Mouse (Mus musculus): ENCODE data around the gene Tmem260.

Tmem260 gene

DNA sequence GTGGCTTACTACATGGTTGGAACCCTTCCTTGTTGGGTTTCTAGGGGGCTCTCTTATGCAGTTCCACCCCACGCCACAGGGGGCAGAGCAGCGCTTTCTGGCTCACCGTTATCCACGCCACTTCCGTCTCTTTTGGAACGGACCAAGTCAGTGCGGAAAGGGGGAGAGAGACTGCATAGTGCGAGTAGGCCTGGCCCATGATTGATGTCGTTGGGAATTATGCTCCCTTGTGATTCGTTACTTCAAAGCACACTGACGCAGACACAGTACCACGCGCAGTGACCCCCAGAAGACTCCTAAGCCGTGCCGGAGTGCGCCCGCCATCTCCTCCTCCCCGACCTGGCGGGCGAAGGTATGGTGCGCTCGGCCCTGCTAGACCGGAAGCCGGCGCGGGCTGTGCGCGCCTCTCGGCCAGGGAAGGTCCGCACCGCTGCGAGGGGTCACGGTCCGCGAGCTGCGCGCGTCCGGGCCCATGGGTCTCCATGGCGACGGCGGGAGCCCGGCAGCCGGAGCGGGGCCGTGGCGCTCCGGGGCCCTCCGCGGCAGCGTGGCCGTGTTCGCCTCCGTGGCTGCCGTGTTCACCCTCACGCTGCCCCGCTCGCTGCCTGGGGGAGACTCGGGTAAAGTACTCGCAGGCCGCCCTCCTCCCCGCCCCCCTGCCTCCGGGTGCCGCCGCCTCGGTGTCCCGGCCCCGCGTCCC lies at the start of gene Tmem260:
Gene Tmem260 (plus strand): TSS at position 141 of the 700 bp plus-strand sequence.
- peak; percentile 94 for DNase-seq (ENCODE audit: low read depth, low spot score)

DNA sequence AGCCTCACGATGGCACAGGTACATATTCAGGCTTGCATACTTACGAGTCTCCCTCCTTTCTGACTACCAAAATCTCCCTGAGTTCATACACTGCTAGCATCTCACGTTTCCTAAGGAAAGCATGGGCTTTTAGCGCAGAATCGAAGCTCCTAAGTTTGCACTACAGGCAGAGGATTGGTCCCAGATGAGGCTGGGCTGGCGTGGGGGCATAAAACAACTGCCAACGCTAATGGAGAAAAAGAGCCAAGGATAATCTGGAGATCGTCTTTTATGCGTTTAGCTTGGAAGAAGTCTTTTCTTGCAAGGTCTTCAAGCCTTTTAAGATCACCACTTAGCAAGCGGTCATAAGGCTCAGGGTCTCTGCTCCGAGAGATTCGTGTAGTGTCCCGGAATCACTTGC lies 39.8 kb upstream of the Tmem260 start:
- DNase-seq (ENCODE audit: low read depth, low spot score) = no peak

DNA sequence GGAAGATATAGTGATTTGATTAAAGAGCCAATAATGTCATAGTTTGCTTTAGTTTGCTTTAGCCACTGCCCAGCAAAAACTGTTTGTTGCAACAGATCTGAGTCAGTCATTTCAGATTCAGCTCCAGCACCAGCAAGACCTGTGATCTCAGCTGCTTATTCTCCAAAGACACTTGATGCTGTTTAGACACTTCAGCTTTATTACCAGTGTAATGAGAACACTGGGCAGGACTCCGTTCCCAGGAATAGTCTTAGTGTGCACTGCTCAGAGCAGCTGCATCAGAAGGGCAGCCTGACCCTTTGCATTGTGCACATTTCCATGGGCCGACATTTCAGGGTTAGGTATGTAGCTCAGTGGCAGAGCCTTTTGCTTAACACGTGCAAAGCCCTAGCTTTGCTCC lies 28.9 kb upstream of the Tmem260 start:
- no peak for DNase-seq (ENCODE audit: low read depth, low spot score)

DNA sequence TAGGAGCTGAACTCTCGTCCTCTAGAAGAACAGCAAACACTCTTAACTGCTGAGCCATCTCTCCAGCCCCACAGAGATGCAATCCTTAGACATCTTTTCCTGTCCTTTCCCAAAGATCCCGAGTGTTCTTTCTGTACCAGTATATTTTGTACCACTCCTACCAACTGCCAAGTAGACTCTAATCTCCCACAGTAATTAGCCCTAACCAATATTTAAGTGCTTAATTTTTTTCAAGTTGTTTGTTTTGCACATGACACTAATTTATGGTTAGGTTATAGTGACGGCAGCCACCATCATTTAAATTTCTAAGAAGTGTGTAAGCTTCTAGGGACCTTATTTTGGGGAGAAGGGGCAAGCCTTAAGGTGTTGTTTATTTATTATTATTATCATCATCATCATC lies 27.7 kb upstream of the Tmem260 start:
- no peak for DNase-seq (ENCODE audit: low read depth, low spot score)

DNA sequence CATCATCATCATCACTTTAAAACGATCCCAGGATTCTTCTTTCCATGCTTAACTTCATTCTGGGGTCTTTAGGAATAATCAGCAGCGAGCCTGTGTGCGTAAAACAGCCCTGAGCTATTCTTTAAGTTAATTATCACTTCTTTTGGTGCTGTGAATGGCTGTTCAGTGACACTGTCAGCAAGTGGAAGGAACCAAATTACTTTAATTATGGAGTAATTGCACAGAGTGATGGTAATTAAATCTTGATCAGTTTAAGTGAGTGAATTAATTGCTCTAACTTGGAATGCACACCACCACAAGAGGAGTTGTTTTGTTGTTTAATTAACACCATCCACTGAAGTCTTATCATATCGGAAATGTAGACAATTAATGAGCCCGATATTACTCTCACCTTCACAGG lies 27.3 kb upstream of the Tmem260 start:
- no peak for DNase-seq (ENCODE audit: low read depth, low spot score)

DNA sequence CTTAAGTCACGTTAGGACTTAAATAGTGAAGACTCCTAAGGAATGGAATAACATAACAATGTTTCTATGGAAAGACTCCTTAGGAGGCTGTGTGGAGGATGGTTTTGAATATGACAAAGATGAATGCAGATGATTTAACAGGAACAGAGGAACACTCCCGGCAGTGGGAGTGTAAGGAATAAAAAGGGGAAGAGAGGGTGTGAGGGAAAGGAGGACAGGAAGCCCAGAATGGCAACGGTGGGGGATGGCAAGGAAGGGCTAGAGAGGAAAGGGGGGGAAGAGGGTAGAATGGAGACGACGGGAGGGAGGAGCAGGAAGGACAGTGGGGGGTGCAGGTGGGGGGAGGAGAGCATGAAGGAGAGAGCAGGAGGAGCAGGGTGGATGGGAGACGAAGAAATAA lies 24.4 kb upstream of the Tmem260 start:
- DNase-seq (ENCODE audit: low read depth, low spot score) = no peak

DNA sequence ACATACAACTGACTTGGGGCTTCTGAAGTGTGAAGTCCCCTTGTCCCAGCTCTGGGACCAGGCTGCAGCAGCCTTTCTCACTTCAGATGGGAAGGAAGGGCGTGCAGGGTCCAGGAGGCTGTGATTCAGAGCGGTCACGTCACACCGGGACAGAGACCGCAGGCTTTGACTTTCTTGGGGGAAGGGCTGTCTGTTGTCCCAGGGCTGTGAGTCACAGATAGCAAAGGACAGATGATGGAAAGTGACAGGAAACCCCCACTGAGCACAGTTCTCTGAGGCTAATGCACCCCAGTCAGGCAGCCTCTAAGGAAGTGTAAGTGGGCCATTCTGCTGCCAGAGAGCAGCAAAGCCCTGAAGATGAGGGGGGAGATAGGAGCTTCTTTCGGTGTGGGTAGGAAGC lies 23.9 kb upstream of the Tmem260 start:
- no peak for DNase-seq (ENCODE audit: low read depth, low spot score)

DNA sequence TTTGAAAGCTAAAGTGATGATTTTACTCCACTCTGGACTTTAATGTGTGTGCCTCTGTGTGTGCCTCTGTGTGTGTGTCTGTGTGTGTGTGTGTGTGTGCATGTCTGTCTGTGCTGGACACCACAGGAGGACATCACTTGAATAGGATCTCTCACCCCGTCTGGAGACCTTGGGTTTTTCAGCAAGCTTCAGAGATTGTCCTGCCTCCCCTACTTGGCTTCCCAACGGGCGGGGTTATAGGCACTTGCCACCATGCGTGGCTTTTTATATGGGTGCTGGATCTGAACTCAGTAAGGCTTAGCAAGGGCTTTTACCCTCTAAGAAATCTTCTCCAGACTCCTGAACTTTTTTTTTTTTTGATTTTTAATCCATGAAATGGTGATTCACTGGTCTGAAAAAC lies 23.5 kb upstream of the Tmem260 start:
- DNase-seq (ENCODE audit: low read depth, low spot score) = no peak

DNA sequence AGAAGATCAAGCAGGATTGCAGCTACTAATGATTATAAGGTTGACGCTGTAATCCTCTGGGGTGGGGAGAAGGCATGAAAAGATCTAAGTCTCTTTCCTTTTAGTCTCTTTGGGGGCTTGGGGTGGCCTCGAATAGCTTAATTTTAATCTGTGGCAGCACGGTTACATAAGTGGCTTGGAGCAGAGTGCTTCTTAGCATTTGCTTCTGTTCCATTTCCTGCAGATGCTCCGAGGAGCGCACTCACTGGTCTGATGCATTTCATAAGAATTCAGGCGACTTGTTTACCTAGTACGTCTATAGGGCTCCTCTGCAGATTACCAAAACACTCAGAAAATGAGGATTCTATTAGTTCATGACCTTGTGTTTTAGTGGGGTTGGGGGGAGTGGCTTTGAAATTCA lies 23.0 kb upstream of the Tmem260 start:
- DNase-seq (ENCODE audit: low read depth, low spot score) = no peak

DNA sequence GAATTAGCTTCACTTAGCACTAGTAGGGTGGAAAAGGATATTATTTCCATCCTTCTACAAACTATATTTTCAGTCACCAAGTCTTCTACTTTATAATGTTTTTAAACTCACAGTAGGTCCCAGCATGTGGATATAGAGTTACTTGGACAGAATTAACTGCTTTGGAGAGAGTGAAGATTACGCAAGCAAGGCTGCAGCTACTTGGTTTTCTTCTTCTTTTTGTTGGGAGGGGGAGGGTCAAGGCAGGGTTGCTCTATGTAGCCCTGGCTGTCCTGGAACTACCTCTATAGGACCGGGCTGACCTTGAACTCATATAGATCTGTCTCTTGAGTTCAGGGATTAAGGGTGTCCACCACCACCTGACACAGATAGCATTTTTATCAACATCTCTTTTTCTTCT lies 13.9 kb upstream of the Tmem260 start:
- DNase-seq (ENCODE audit: low read depth, low spot score) = no peak

DNA sequence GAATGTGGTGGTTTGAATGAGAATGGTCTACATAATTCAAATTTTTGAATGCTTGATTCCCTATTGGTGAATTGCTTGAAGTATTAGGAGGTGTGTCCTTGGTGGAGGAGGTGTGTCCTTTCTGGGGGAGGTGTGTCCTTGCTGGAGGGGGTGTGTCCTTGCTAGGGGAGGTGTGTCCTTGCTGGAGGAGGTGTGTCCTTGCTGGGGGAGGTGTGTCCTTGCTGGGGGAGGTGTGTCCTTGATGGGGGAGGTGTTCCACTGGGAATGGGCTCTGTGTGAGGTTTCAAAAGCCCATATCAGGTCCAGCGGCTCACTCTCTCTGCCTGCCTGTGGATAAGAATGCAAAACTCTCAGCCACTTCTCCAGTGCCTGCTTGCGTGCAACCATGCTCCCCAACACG lies 2.1 kb upstream of the Tmem260 start:
- DNase-seq (ENCODE audit: low read depth, low spot score) = peak; percentile 83

DNA sequence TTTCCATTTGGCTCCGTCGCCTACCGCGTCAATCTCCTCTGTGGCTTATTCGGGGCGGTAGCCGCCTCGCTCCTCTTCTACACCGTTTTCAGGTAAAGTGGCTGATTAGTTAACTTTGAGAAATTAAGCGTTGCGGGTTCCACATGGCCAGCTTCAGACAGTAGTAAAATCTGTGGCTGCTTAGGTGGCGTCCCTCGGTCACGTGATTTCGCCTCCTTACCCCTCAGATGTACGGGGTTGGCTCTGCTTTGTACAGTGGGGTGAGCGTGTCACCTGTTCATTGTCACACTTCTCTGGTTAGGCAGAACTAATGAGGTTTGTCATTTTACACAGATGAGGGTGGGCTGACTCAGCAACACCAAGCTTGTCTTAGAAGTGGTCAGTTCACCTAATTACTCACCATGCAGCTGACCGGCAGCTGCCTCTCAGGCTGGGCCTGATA lies 6.1 kb downstream of the Tmem260 start:
- peak; percentile 24 for DNase-seq (ENCODE audit: low read depth, low spot score)

DNA sequence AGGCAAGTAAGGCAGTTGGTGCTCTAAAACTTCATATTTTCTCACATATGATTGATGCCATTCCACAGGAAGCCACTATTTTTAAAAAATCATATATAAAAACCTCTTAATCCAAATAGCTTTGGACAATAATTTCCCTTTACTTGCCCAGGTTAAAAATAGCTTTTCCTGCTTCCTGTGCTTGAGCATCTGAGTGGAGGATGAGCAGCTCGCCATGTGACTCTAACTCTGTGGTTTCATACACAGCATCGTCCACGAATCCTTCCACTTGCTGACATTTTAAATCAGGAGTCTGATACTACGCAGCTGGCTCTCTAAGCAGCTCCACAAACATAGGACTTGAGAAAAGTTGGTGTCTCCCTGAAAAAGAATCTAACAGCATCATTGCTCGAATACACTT lies 7.5 kb downstream of the Tmem260 start:
- no peak for DNase-seq (ENCODE audit: low read depth, low spot score)

DNA sequence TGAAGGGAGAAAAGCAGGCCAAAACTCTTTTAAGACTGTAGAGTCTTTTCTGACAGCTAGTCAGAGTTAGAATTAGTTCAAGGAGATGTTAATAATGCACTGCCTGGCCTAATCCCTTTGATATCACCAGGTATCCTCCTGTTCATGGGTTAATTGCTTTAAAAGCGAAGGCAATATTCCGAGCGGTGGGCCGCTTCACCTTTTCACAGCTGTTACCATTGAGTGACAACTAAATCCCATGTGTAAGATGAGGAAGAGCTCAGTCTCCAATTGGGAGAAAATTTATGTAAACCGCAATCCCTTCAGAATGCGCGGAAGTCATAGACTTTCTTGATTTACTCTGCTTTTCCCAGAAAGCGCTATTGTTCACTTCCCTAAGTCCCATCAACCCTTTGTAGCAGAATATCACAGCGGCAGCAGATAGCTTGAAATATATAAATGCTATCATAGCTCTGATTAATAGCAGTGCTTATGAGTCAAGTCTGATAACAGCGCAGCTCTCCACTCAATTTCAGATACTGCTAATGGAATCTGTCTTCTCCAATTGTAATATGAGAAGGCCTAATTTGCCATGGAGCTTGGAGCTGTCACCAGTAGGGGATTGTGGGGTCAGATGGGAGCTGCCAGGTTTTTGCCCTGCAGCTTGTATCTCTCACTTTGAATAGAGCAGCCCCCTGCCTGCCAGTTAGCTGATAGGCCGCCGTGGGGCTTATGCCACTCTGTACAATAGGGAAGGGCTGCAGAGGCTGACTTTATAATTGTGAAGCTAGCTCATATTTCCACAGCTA lies 10.6 kb downstream of the Tmem260 start:
- no peak for DNase-seq (ENCODE audit: low read depth, low spot score)

DNA sequence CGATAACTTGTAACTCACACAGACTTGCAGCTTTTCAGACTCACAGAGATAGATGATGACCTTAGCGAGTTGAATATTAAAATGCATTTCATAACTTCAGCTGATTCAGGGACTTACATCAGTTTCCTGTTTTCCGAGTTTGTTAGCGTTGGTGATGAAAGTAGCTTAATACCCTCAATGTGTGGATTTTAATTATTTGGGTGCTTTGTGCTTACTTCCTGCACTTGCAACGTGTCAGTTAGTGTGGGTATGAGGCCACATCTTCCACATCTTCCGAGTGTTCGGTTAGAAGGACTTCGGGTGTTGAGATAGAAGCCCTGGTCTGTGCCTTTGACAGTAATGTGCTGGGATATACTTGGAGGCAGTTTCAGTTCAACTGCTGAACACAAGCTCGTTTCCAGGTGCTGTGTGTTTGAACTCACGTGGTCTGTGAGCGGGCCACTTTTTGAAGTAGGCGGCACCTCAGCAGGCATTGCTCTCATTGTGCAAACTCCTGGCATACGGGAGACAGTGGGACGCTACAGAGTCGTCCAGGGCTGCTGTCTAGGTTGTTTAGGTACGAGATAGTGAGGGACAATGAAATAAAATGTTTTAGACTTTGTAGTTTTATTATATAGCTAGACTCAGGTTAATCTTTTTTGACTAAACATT lies 11.5 kb downstream of the Tmem260 start:
- no peak for DNase-seq (ENCODE audit: low read depth, low spot score)

DNA sequence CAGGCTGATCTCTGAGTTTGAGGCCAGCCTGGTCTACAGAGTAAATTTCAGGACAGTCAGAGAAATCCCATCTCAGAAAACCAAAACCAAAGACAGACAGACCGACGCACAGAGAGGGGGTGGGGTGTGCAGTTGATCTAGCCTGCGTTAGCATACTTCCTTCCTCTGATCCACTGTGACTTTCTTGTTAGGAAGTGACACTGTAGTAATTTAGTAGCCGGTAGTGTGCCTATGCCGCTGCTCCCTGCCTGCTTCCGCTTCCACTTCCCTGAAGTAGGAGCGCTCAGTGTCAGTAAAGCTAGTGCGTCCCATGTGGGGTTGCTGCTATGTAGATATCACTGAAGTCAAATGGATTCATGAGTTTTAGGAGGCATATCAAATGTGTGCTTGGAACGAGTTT lies 13.0 kb downstream of the Tmem260 start:
- no peak for DNase-seq (ENCODE audit: low read depth, low spot score)

DNA sequence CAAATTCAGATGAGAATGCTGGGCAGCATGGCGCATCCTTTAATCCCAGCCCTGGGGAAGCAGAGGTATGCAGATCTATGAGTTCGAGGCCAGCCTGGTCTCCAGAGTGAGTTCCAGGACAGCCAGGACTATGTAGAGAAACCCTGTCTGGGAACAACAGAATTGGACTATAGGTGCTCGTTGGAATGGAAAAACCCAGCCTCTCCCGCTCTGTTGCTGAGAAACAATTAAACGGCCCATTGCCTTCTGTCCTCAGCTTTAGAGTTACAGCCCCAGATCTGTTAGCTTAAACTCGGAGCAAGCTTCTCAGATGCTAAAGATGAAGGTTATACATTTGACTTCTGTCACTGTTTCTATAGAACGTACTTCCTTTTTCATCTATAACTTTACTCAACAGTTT lies 22.4 kb downstream of the Tmem260 start:
- no peak for DNase-seq (ENCODE audit: low read depth, low spot score)

DNA sequence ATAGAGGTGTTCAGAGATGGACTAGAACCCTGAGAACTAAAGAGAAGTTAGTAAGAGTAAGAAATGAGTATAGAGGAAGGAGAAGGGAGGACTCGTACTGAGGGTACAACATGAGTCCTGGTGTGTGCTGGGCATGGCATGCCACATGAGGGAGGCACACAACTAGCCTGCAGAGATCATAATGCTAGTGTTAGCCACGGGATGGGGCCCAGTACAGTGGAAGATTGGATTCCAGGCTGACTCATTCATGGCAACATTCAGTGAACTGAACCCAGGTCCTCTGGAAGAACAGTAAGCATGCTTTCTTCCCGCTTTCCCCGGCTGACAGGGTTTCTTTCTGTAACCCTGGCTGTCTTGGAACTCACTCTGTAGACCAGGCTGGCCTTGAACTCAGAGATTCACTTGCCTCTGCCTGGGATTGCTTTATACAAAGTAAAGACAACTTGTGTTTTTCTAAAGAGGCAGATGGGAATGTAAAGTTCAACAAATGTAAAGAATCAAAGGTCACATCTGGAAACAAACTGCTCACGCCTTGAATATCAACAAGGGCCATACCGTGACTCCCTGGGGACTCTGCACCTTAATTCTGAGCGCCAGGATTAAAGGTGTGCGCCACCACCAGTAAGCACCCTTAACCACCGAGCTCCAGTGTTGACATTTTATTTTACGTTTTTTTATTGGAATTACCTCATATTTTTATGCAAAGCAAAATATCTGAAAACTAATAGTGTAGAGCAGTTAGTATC lies 25.0 kb downstream of the Tmem260 start:
- DNase-seq (ENCODE audit: low read depth, low spot score) = no peak

DNA sequence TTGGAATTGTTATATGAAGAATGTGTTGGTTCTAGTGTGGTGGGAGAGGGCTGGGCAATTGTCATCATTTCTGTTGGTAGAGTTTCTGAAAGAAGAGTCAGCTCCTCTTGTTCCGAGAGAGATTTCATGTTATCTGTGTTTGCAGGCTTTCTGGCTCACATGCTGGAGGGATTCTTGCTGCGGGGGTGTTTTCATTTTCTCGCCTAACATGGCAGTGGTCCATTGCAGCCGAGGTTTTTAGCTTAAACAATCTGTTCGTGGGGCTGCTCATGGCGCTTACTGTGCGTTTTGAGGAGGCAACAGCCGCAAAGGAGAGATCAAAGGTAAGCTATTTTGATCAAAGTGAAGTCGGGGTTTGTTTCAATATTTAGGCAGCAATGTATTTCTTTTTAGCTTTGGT lies 26.3 kb downstream of the Tmem260 start:
- no peak for DNase-seq (ENCODE audit: low read depth, low spot score)

DNA sequence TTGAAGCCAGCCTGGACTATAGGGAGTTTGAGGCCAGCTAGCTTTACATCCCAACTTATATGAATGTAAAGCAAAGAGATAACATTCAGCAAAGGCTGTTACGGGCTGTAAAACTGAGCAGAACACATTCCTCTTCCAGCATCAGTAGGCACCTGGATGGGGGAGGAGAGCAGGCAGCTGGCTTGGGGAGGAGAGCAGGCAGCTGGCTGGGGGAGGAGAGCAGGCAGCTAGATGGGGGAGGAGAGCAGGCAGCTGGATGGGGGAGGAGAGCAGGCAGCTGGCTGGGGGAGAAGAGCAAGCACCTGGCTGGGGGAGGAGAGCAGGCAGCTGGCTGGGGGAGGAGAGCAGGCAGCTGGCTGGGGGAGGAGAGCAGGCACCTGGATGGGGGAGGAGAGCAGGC lies 29.4 kb downstream of the Tmem260 start:
- peak; percentile 16 for DNase-seq (ENCODE audit: low read depth, low spot score)

DNA sequence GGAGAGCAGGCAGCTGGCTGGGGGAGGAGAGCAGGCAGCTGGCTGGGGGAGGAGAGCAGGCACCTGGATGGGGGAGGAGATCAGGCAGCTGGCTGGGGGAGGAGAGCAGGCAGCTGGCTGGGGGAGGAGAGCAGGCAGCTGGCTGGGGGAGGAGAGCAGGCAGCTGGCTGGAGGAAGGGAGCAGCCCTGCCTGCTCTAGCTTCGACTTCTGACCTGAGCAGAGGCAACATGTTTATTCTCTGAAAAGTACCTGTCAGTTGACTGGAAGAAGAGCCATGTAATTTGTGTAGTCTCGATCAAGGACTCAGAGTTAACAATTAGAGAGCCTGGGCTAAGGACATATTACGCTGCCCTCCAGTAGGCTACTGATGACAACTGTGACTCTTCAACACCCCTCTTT lies 29.9 kb downstream of the Tmem260 start:
- DNase-seq (ENCODE audit: low read depth, low spot score) = peak; percentile 14

DNA sequence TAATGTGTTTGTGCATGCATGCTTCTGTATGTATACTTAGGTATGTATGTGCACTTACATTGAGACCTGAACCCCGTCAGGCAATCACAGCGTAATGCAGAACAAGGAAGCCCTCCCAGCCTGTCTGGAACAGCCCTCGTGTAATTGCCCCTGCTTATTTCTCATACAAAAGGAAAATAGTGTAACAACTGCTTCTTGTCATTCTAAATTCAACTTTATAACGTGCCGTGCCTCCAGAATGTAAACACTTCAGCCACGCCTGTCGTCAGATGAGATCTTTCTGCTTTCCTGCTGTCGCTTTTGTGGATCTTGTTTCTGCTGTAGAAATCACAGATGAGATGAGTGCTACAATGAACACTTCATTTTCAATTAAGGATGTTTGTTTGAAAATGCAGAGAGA lies 30.4 kb downstream of the Tmem260 start:
- no peak for DNase-seq (ENCODE audit: low read depth, low spot score)
